11 mouse cellular contexts compared by ENCODE assay signal in genomic region chr2:173771706-173772105, GRCm38 (mm10). TPM values are rescaled to one million over a fixed set of nuclear protein-coding genes. Genes with fewer than 3 reads are reported as not detected.
DNase-seq lines count a peak whose midpoint lies in the region; ATAC-seq and TF ChIP-seq lines count a peak whose summit lies in the region.
"Had no signal": no experiment of that assay in that cellular context is flagged by ENCODE, and none has a peak within 500 bp of the region (broad histone marks: within the 10 kb centered on the region; RNA-seq: fewer than 3 reads in every experiment).

No protein-coding gene starts in this region.

- intact Hi-C loops in gastrocnemius, postnatal 36 days (cut with DNase I): no loop called here

- no peak overlapping the region for H3K4me3 ChIP-seq in kidney, embryonic 16.5 days (ENCODE audit: low read length)
- no peak overlapping the region for H3K4me3 ChIP-seq in kidney, adult 2 months (ENCODE audit: insufficient read depth, low read depth, low read length)
- no peak overlapping the region for H3K4me3 ChIP-seq in forebrain, postnatal 0 days (ENCODE audit: low read depth, low read length)
- H3K4me3 ChIP-seq: liver, embryonic 13.5 days had no signal

- H3K9me3 ChIP-seq in kidney, embryonic 16.5 days (ENCODE audit: low read length): no peaks in the 10 kb centered on the region
- no peaks in the 10 kb centered on the region for H3K9me3 ChIP-seq in forebrain, postnatal 0 days (ENCODE audit: low read length)
- H3K9me3 ChIP-seq: liver, embryonic 13.5 days had no signal

- peaks cover 66% of the 10 kb centered on the region for H3K4me1 ChIP-seq in kidney, embryonic 16.5 days (ENCODE audit: insufficient read depth, low read length)
- H3K4me1 ChIP-seq in kidney, adult 2 months (ENCODE audit: control insufficient read depth, insufficient read depth, low read length): 0 out of 2 replicates have a peak, but pooled peaks cover 2% of the 10 kb centered on the region
- no peaks in the 10 kb centered on the region for H3K4me1 ChIP-seq in forebrain, postnatal 0 days (ENCODE audit: insufficient read depth)

- no peak for TF ChIP-seq CTCF in kidney, adult 2 months (conservative IDR thresholded peaks at IDR 0.05; ENCODE audit: insufficient read depth, insufficient read length, low read depth, low read length)
- TF ChIP-seq CTCF in forebrain, postnatal 0 days (IDR thresholded peaks at IDR 0.05; ENCODE audit: low read depth): no peak

- 0 out of 2 replicates have a peak, but pooled peaks cover 2% of the 10 kb centered on the region for H3K36me3 ChIP-seq in kidney, embryonic 16.5 days (ENCODE audit: insufficient read depth, low read length)
- no peaks in the 10 kb centered on the region for H3K36me3 ChIP-seq in kidney, adult 2 months (ENCODE audit: control insufficient read depth, insufficient read depth, low read length)
- H3K36me3 ChIP-seq in forebrain, postnatal 0 days (ENCODE audit: insufficient read depth): peaks cover 7% of the 10 kb centered on the region; the same call in 1 of the 2 replicates

- no peak for ATAC-seq in kidney, embryonic 16.5 days (ENCODE audit: low FRiP score, low TSS enrichment)
- ATAC-seq in forebrain, postnatal 0 days: peak; percentile 19; the same call in 1 of the 2 replicates

- WGBS in kidney, embryonic 16.5 days: 52% methylated on average over 8 of the region's 8 CpGs
- WGBS in kidney, adult 2 months: 49% methylated on average over 8 of the region's 8 CpGs
- 28% methylated on average over 8 of the region's 8 CpGs for WGBS in forebrain, postnatal 0 days

- TF ChIP-seq POLR2A in kidney, adult 2 months (IDR thresholded peaks at IDR 0.05; ENCODE audit: low read depth, low read length): no peak

- H3K27ac ChIP-seq in kidney, embryonic 16.5 days (ENCODE audit: low read length): peak overlapping the region; percentile 44
- H3K27ac ChIP-seq in kidney, adult 2 months (ENCODE audit: insufficient read depth, low read depth, low read length): no peak overlapping the region
- no peak overlapping the region for H3K27ac ChIP-seq in forebrain, postnatal 0 days (ENCODE audit: low read depth, low read length)
- H3K27ac ChIP-seq: liver, embryonic 13.5 days had no signal

- H3K27me3 ChIP-seq in kidney, embryonic 16.5 days (ENCODE audit: insufficient read depth, low read length): no peaks in the 10 kb centered on the region
- no peaks in the 10 kb centered on the region for H3K27me3 ChIP-seq in kidney, adult 2 months (replicated peaks; ENCODE audit: control insufficient read depth, insufficient read depth, low read length)
- H3K27me3 ChIP-seq in forebrain, postnatal 0 days (ENCODE audit: insufficient read depth, low read length): no peaks in the 10 kb centered on the region
- H3K27me3 ChIP-seq: liver, embryonic 13.5 days had no signal

- DNase-seq in kidney, adult 2 months: no peak
- DNase-seq in ZHBTc4 (ENCODE audit: low read depth, low spot score): peak; percentile 48
- no peak for DNase-seq in forebrain, postnatal 0 days
- DNase-seq in lung, postnatal 36 days: peak; percentile 61
- DNase-seq in gastrocnemius, postnatal 36 days: no peak
- no peak for DNase-seq in spleen, postnatal 36 days (ENCODE audit: low spot score in 2 of 2)
- DNase-seq: heart, postnatal 36 days; layer of hippocampus, postnatal 36 days; liver, embryonic 13.5 days had no signal

- no peak overlapping the region for H3K4me2 ChIP-seq in kidney, embryonic 16.5 days (replicated peaks; ENCODE audit: low read depth, low read length)
- no peak overlapping the region for H3K4me2 ChIP-seq in forebrain, postnatal 0 days (ENCODE audit: low read depth)
- H3K4me2 ChIP-seq: liver, embryonic 13.5 days had no signal

- no peak overlapping the region for H3K9ac ChIP-seq in kidney, embryonic 16.5 days (replicated peaks; ENCODE audit: low read length)
- H3K9ac ChIP-seq in forebrain, postnatal 0 days: no peak overlapping the region
- H3K9ac ChIP-seq: liver, embryonic 13.5 days had no signal

RNA-seq across cellular contexts. Expression of gene Vapb, which starts 34.4 kb away (rescaled TPM):
- polyA plus RNA-seq in kidney, embryonic 16.5 days (2015; fragmentation: Nextera tagmentation; extraction: Ambion mirVana): 18.2 and 24.2 TPM in 2 replicates
- polyA plus RNA-seq in kidney, adult 2 months (2012; rRNA removed): 18.9 and 21.3 TPM in 2 replicates
- total RNA-seq in forebrain, postnatal 0 days (2014; rRNA removed): 40.2 and 41.8 TPM in 2 replicates
- polyA plus RNA-seq in forebrain, postnatal 0 days (2015; fragmentation: Nextera tagmentation; extraction: Ambion mirVana): 12.4 and 13.6 TPM in 2 replicates
- total RNA-seq in gastrocnemius, postnatal 36 days (2021): 100 to 1,000 TPM; 137 to 148 TPM

RNA-seq across cellular contexts. Expression of gene 1700010B08Rik, which starts 52.5 kb away (rescaled TPM):
- not detected in 2 replicates for polyA plus RNA-seq in kidney, embryonic 16.5 days (2015; fragmentation: Nextera tagmentation; extraction: Ambion mirVana)
- polyA plus RNA-seq in kidney, adult 2 months (2012; rRNA removed): not detected in 2 replicates
- not detected in 2 replicates for total RNA-seq in forebrain, postnatal 0 days (2014; rRNA removed)
- not detected in 2 replicates for polyA plus RNA-seq in forebrain, postnatal 0 days (2015; fragmentation: Nextera tagmentation; extraction: Ambion mirVana)
- not detected for total RNA-seq in gastrocnemius, postnatal 36 days (2021)
- total RNA-seq: heart, postnatal 36 days; layer of hippocampus, postnatal 36 days had no signal
- polyA plus RNA-seq: embryonic facial prominence, embryonic 11.5 days; liver, embryonic 13.5 days had no signal

Comparison
In these comparisons a context has a peak if more than half of its experiments do, and no peak if none do; other contexts are left out.
1. DNase-seq: peak in ZHBTc4 (single experiment) and lung, postnatal 36 days (single experiment); none in kidney, adult 2 months (single experiment), forebrain, postnatal 0 days (single experiment), gastrocnemius, postnatal 36 days (0 of 2) and spleen, postnatal 36 days (0 of 2).